Mouse (Mus musculus) cerebellum, postnatal 4 days (tissue): ENCODE results near the gene Zbtb40.
A peak's percentile ranks its signal among the peaks of the same experiment; 100 is the strongest.

Source experiments
- DNase-seq, 2 experiments: peaks; one replicate each; pipeline ENCODE4 v3.0.0; 2022; ENCODE audit warnings: low spot score in 2 of 2, mixed read lengths in 1 of 2

Gene Zbtb40

DNA sequence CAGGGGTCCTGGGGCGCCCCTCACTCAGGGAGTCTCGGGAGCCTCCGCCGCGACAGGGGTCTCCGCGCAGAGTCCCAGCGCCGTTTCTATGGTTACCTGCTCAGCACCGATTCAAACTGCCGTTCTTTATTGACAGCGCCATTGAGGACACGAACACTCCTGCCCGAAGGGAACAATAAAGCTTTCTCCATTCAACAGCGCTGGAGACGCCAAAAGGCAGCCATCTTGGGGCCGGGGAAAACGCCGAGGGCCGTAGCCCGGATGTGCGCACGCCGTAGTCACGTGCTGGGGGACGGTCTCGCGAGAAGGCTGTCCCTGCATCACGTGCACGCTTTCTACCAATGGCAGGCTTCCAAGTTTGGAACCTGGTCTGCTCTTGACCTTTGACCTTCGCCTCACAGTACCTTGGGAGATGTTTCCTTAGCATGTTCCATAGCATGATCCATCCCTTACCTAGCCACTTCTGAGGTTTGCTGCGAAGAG lies at the start of gene Zbtb40:
Gene Zbtb40 (minus strand): TSS at position 252 of the 483 bp plus-strand sequence.
- peak; percentile 90 to 95 for DNase-seq

GRCm38 (mm10) chr4:137097984-137098327 lies 49.4 kb upstream of the Zbtb40 start:
- no peak for DNase-seq

GRCm38 (mm10) chr4:137097246-137097983 lies 48.8 kb upstream of the Zbtb40 start:
- no peak for DNase-seq

DNA sequence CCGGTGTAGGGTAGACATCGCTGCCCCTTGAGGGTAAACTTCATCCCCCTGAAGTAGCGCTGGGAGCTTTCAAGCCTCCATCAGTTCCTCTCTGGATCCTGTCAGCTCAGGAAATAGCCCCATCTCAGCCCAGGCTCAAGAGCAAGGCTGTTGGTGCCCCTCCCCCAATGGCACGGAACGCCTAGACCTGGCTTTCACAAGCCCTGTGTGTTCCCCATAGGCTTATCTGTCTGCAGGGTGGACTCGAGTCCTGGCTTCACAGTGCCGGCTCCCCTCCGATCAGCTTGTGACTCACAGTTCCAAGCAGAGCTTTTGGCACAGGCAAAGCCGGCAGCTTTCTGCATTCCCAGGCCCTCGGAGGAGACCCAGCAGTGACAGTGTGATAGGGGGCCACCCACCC lies 47.8 kb upstream of the Zbtb40 start:
- no peak for DNase-seq

- peak in 1 of 2 experiments; percentile 29 for DNase-seq
Measured at GRCm38 (mm10) chr4:137085083-137085810, 36.6 kb upstream of the Zbtb40 start.

DNA sequence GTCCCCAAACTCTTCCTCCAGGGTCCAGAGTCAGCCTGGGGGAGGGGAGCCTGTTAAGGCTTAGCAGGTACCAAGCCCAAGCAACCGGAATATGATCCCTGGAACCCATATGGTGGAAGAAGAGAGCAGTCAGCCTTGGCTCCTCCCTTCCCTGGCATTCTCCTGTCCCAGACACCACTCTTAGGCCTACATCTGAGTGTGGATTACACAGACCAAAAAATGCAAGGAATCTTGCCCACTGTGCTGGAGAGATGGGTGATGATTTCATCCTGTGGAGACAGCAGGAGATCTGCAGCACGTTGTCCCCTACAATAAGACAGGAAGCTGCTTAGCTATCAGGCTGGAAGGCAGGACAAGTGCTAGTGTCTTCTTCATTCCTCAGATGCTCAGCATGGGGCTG lies 34.3 kb upstream of the Zbtb40 start:
- DNase-seq = no peak

DNA sequence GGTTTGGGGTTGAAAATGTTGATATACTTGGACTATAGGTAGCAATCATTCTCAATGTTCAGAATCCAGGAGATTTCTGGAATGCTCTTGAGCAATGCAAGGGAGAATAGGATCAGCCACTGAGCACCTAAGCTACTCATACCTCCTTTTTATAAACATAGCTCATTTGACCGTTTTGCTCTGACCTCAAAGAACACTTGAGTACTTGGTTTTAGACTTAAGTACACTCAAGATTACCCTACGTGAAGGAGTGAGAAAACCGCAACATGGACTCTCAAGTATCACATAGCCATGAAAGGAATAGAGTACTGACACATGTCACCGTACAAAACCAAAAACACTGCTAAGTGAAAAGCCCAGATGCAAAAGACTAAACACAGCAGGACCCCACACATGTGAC lies 32.8 kb upstream of the Zbtb40 start:
- no peak for DNase-seq

DNA sequence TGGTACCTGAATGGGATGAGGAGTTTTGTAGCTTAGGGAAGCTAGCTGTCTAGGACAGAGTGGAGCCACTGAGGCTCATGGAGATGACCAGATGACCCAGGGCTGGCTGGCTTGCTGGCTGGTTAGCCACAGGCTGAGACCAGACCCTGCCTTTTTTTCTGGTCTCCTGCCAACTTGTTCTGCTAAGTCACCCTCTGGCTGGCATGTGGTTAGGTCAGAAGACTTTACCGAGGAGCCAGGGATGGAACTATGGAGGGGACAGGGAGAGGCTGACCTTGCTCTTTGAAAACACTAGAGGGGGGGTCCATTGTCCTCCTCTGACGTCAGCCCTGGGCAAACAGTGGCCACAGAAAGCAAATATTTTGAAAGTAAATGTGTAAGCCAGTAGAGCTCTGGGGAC lies 28.6 kb upstream of the Zbtb40 start:
- no peak for DNase-seq

DNA sequence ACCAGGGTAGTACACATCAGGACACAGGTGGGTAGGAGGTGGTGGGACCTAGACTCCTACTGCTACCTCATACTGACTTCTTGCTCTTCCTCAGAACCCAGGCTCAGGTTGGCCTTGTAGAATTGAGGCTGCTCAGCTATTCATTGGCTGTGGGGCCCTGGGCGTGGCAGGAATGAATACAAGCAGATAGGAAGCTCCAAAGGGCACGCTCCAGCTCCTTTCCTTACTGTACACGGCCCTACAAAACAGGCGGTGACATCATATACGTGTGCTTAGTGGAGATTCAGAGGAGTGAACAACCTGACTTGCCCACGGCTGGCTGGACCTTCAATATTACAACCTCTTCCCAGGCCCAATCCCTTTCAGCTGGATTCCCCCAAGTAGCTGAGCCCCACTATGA lies 22.6 kb upstream of the Zbtb40 start:
- DNase-seq = no peak

- no peak for DNase-seq
Measured at GRCm38 (mm10) chr4:137068491-137068890, 19.9 kb upstream of the Zbtb40 start.

DNA sequence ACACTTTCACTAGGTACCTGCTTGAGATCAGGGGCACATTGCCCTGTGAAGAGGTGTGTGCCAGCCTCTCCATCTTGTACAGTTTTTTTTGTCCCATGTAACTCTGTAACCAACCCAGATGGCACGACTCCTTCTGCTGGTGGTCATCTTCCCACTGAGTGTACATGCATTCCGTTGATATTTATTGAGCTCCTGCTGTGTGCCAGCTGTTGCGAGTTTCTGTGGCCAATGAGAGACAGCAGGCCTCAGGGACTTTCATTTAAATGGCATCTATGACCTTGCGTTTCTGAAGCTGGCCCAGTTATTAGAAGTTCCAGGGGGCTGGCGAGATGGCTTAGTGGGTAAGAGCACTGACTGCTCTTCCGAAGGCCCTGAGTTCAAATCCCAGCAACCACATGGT lies 17.2 kb upstream of the Zbtb40 start:
- DNase-seq = no peak

GRCm38 (mm10) chr4:137054932-137055331 lies 6.3 kb upstream of the Zbtb40 start:
- no peak for DNase-seq

- no peak for DNase-seq
Measured at GRCm38 (mm10) chr4:137053810-137054209, 5.2 kb upstream of the Zbtb40 start.

GRCm38 (mm10) chr4:137047840-137048549 lies 606 bp downstream of the Zbtb40 start:
- DNase-seq = no peak

DNA sequence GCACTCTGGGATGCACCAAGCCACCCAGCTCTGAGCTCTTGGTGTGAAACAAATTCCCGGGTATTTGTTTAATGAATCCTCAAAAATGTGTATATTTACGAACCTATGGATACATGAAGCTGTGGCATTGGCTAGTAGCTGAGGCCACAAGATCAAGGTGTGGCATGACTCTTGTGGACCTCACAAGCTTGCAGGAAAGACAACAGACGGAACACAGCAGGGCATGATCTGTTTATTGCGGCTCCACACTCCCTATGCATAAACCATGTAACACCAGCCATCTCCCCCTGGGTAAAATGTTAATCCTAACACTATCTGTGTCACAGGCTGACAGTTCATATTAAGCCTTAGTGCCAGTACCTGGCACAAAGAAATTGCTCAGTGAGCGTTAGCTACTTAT lies 2.5 kb downstream of the Zbtb40 start:
- DNase-seq = no peak

DNA sequence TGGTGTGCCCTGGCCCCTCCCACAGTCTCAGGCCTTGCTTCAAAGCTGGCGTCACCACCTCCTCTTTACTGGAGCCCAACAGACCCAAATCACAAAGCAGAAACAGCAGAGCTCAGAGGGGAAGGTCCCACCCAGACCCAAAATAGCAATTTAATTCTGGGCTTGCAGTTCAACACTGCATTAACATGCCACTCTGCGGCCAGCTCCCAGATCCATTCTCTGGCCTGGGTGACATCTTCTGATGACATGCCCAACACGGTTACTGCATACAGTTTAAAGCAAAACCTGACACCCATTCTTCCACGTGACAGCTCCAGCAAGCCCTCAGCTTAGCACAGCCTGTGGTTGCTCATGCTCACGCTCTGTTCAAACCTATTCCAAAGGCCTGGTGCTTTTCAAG lies 4.1 kb downstream of the Zbtb40 start:
- DNase-seq = no peak

DNA sequence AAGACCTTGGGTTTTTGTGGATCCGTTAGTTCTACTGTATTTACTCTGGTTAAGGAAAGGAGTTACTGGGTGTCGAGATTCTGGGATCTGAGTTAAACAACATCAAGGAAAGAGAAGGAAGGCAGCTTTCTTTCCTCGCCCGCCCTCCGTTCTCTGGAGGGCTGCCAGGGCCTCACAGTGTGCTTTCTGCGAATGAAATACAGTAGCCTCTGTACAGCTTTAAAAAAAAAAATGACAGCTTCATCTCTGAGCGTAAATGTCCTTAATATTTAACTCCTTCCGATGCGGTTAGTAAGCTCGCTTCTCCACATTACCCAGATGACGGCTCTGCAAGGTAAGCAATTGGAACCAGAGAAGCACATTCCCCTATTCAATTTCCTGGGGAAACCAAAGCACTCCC lies 4.8 kb downstream of the Zbtb40 start:
- DNase-seq = no peak

GRCm38 (mm10) chr4:137042039-137042438 lies 6.6 kb downstream of the Zbtb40 start:
- DNase-seq = no peak

- no peak for DNase-seq
Measured at GRCm38 (mm10) chr4:137041161-137041621, 7.4 kb downstream of the Zbtb40 start.

GRCm38 (mm10) chr4:137039441-137039840 lies 9.2 kb downstream of the Zbtb40 start:
- no peak for DNase-seq

- no peak for DNase-seq
Measured at GRCm38 (mm10) chr4:137038501-137038900, 10.1 kb downstream of the Zbtb40 start.

GRCm38 (mm10) chr4:137038096-137038495 lies 10.5 kb downstream of the Zbtb40 start:
- DNase-seq = no peak
